In the genomic region with DNA sequence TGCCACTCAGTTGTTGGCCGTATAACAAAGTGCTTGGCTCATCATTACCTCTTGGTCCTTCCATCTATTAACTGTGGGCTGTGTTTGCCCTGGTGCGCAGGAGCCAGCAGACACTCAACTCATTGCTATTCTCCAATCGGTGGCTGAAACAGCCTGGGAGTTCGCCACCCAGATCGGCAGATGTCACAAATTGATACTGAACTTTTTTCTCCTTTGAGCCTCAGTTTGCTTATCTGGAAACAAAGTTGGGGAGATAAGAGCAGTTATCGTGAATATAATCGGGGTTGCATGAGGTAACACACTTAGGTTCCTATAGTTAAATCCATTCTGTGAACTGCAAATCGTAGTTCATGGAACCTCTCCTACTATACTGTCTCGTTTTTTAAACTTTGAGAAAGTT, we compare ENCODE assay signal across 1 mouse cellular context.
TF ChIP-seq lines count a peak whose summit lies in the region.

No protein-coding gene starts in this region.

TF ChIP-seq in MEL, 35 proteins besides CTCF, POLR2A, EP300 and RAD21:
- TF ChIP-seq BHLHE40 (IDR thresholded peaks at IDR 0.05; ENCODE audit: borderline replicate concordance, low read depth, low read length) = no peak
- TF ChIP-seq CHD2 (IDR thresholded peaks at IDR 0.05; ENCODE audit: low read length) = no peak
- peak; percentile 26; the same call in 1 of the 2 replicates for TF ChIP-seq NRF1 (IDR thresholded peaks at IDR 0.05; ENCODE audit: insufficient read depth, low read depth, low read length, poor library complexity, severe bottlenecking)
- 0 out of 2 replicates have a peak, but pooled peaks have one; percentile 12 for TF ChIP-seq ETS1 (IDR thresholded peaks at IDR 0.05; ENCODE audit: low read depth, low read length)
- TF ChIP-seq MYB (IDR thresholded peaks at IDR 0.05; ENCODE audit: low read depth, low read length) = no peak
- TF ChIP-seq ELF1 (IDR thresholded peaks at IDR 0.05; ENCODE audit: low read depth, low read length) = no peak
- TF ChIP-seq ZNF384 (IDR thresholded peaks at IDR 0.05; ENCODE audit: low read depth, low read length) = peak; percentile 57
- TF ChIP-seq MAX (IDR thresholded peaks at IDR 0.05; ENCODE audit: low read length) = no peak
- TF ChIP-seq TCF12 (IDR thresholded peaks at IDR 0.05; ENCODE audit: low read depth, low read length) = peak; percentile 52; the same call in 1 of the 2 replicates
- peak; percentile 82 for TF ChIP-seq GATA1 (IDR thresholded peaks at IDR 0.05; ENCODE audit: low read depth, low read length)
- no peak for TF ChIP-seq NELFE (IDR thresholded peaks at IDR 0.05; ENCODE audit: low read depth, low read length)
- TF ChIP-seq RCOR1 (IDR thresholded peaks at IDR 0.05; ENCODE audit: low read depth, low read length) = 0 out of 2 replicates have a peak, but pooled peaks have one; percentile 14
TF ChIP-seq in MEL: peak in this region for 6.
